8 mouse cellular contexts compared by ENCODE assay signal in the genomic region with DNA sequence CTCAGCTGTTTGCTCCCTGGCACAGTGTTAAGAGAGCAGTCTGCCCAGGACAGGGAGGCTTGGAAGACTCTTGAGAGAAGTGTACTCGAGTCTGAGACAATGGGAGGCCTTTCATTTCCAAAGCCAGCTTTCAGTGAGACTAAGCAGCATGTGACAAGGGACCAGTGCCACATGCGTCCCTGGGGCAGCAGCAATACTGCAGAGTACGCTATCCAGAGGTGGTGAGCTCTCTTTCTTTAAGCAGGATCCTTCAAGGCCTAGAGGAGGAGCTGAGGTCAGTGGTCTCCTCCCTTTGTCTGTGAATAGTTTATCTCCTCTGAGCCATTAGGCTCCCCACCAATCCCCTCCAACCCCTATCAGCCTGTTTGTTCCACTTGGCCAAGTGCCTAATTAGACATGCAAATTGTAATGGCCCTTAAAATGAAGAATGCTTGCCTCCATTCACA. TPM values are rescaled to one million over a fixed set of nuclear protein-coding genes. Genes with fewer than 3 reads are reported as not detected.
DNase-seq lines count a peak whose midpoint lies in the region; ATAC-seq lines count a peak whose summit lies in the region.

No protein-coding gene starts in this region.

- H3K4me3 ChIP-seq in heart, embryonic 14.5 days (ENCODE audit: control insufficient read depth in 1 of 2, insufficient read depth in 1 of 2, low read depth in 1 of 2, low read length in 2 of 2) = no peak overlapping the region
- no peak overlapping the region for H3K4me3 ChIP-seq in embryonic facial prominence, embryonic 15.5 days (replicated peaks)
- no peak overlapping the region for H3K4me3 ChIP-seq in lung, embryonic 16.5 days (ENCODE audit: low read length)

- ATAC-seq in heart, embryonic 14.5 days (ENCODE audit: insufficient number of reproducible peaks, insufficient read depth, low FRiP score, low read depth) = no peak
- no peak for ATAC-seq in embryonic facial prominence, embryonic 15.5 days (ENCODE audit: insufficient number of reproducible peaks, low FRiP score, low TSS enrichment, low read depth)
- ATAC-seq in lung, embryonic 16.5 days (ENCODE audit: low read depth) = peak; percentile 80

- H3K4me1 ChIP-seq in heart, embryonic 14.5 days (ENCODE audit: control insufficient read depth in 2 of 2, insufficient read depth in 2 of 2, low read length in 2 of 2) = peaks cover 11 to 31% of the 10 kb centered on the region in 2 experiments
- H3K4me1 ChIP-seq in embryonic facial prominence, embryonic 15.5 days = peaks cover 6% of the 10 kb centered on the region; the same call in 1 of the 2 replicates
- peaks cover 10% of the 10 kb centered on the region for H3K4me1 ChIP-seq in lung, embryonic 16.5 days (replicated peaks; ENCODE audit: control insufficient read depth, insufficient read depth, low read length)

- no peak overlapping the region for H3K4me2 ChIP-seq in heart, embryonic 14.5 days (ENCODE audit: low read length)
- H3K4me2 ChIP-seq in embryonic facial prominence, embryonic 15.5 days (replicated peaks) = no peak overlapping the region
- H3K4me2 ChIP-seq in lung, embryonic 16.5 days (ENCODE audit: low read depth, low read length) = no peak overlapping the region

- WGBS in heart, embryonic 14.5 days = 12% methylated on average over 3 of the region's 3 CpGs
- 39% methylated on average over 3 of the region's 3 CpGs for WGBS in embryonic facial prominence, embryonic 15.5 days
- WGBS in lung, embryonic 16.5 days = 43% methylated on average over 3 of the region's 3 CpGs

- H3K36me3 ChIP-seq in heart, embryonic 14.5 days (ENCODE audit: control insufficient read depth, insufficient read depth, low read length) = no peaks in the 10 kb centered on the region
- H3K36me3 ChIP-seq in embryonic facial prominence, embryonic 15.5 days = no peaks in the 10 kb centered on the region
- H3K36me3 ChIP-seq in lung, embryonic 16.5 days (ENCODE audit: control insufficient read depth, insufficient read depth, low read length) = no peaks in the 10 kb centered on the region

- peak overlapping the region; percentile 27; the same call in 1 of the 2 replicates for H3K9ac ChIP-seq in heart, embryonic 14.5 days (ENCODE audit: low read length)
- H3K9ac ChIP-seq in embryonic facial prominence, embryonic 15.5 days = no peak overlapping the region
- no peak overlapping the region for H3K9ac ChIP-seq in lung, embryonic 16.5 days (ENCODE audit: low read length)

- peak overlapping the region; percentile 28 to 71 for H3K27ac ChIP-seq in heart, embryonic 14.5 days (replicated peaks in 1 of 2; ENCODE audit: control insufficient read depth in 1 of 2, insufficient read depth in 1 of 2, low read depth in 2 of 2, low read length in 2 of 2)
- H3K27ac ChIP-seq in embryonic facial prominence, embryonic 15.5 days (replicated peaks) = peak overlapping the region; percentile 48; the same call in 1 of the 2 replicates
- peak overlapping the region; percentile 41 for H3K27ac ChIP-seq in lung, embryonic 16.5 days (ENCODE audit: low read length)

- H3K9me3 ChIP-seq in heart, embryonic 14.5 days (ENCODE audit: control insufficient read depth, low read length) = no peaks in the 10 kb centered on the region
- no peaks in the 10 kb centered on the region for H3K9me3 ChIP-seq in embryonic facial prominence, embryonic 15.5 days (replicated peaks)
- no peaks in the 10 kb centered on the region for H3K9me3 ChIP-seq in lung, embryonic 16.5 days (ENCODE audit: control insufficient read depth, low read length)

- DNase-seq in heart, adult 18-20 months = no peak
- peak; percentile 41 for DNase-seq in layer of hippocampus, adult 9-11 months
- DNase-seq in telencephalon, adult 2 months (ENCODE audit: low read depth, low spot score) = peak; percentile 34
- DNase-seq in kidney, postnatal 25 days = no peak
- DNase-seq in thymus, postnatal 0 days (ENCODE audit: low spot score) = no peak

- H3K27me3 ChIP-seq in heart, embryonic 14.5 days (ENCODE audit: control insufficient read depth, insufficient read depth, low read length) = no peaks in the 10 kb centered on the region
- H3K27me3 ChIP-seq in embryonic facial prominence, embryonic 15.5 days = no peaks in the 10 kb centered on the region
- no peaks in the 10 kb centered on the region for H3K27me3 ChIP-seq in lung, embryonic 16.5 days (ENCODE audit: control insufficient read depth, insufficient read depth, low read depth, low read length)

RNA-seq across cellular contexts. Expression of gene Dnmt3c, which starts 16.2 kb away (rescaled TPM):
- polyA plus RNA-seq in heart, embryonic 14.5 days (2014; fragmentation: Nextera tagmentation; extraction: Ambion mirVana) = not detected in 2 replicates
- not detected for total RNA-seq in heart, adult 18-20 months (2021)
- polyA plus RNA-seq in embryonic facial prominence, embryonic 15.5 days (2015; fragmentation: Nextera tagmentation; extraction: Ambion mirVana) = 0.08 TPM in 1 of 2 replicates, not detected in the other
- 0.10 and 0.20 TPM in 2 replicates for polyA plus RNA-seq in lung, embryonic 16.5 days (2015; fragmentation: Nextera tagmentation; extraction: Ambion mirVana)
- polyA plus RNA-seq in thymus, postnatal 0 days (2015; fragmentation: Nextera tagmentation; extraction: Ambion mirVana) = not detected in 2 replicates

RNA-seq across cellular contexts. Expression of gene Mapre1, which starts 28.4 kb away (rescaled TPM):
- polyA plus RNA-seq in heart, embryonic 14.5 days (2014; fragmentation: Nextera tagmentation; extraction: Ambion mirVana) = 222 and 231 TPM in 2 replicates
- 10 to 100 TPM; 49.6 to 50.9 TPM for total RNA-seq in heart, adult 18-20 months (2021)
- polyA plus RNA-seq in embryonic facial prominence, embryonic 15.5 days (2015; fragmentation: Nextera tagmentation; extraction: Ambion mirVana) = 200 and 207 TPM in 2 replicates
- polyA plus RNA-seq in lung, embryonic 16.5 days (2015; fragmentation: Nextera tagmentation; extraction: Ambion mirVana) = 235 and 255 TPM in 2 replicates
- polyA plus RNA-seq in thymus, postnatal 0 days (2015; fragmentation: Nextera tagmentation; extraction: Ambion mirVana) = 281 and 293 TPM in 2 replicates

Comparison
In these comparisons a context has a peak if more than half of its experiments do, and no peak if none do; other contexts are left out.
1. DNase-seq: peak in layer of hippocampus, adult 9-11 months (single experiment) and telencephalon, adult 2 months (single experiment); none in heart, adult 18-20 months (0 of 2), kidney, postnatal 25 days (0 of 2) and thymus, postnatal 0 days (single experiment).
2. Peak in every context shown above with its lines, with median percentiles within 50 percentile points of each other: H3K27ac ChIP-seq.